In the genomic region with DNA sequence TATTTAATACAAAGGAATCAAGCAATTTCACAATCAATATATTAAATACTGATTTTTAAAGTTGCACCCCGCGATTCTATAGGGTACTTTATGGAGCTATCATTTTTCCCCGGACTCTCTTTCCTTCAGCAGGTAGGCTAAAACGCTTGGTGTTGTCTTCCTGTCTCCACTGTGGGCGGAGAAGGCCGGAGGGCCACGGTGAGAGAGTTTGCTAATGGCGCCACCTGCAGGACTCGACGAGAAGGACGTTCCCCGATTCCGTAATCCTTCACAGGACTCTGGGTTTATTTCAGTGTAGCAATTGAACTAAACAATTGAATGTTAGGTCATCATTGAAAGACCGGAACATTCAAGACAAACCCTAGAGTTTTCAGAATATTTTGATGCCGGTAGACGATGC, we compare ENCODE assay signal across 8 mouse cellular contexts. TPM values are rescaled to one million over a fixed set of nuclear protein-coding genes. Genes with fewer than 3 reads are reported as not detected.
DNase-seq lines count a peak whose midpoint lies in the region; ATAC-seq and TF ChIP-seq lines count a peak whose summit lies in the region.

No protein-coding gene starts in this region.

- no peak overlapping the region for H3K9ac ChIP-seq in liver, adult 2 months (ENCODE audit: low read depth, low read length)
- H3K9ac ChIP-seq in liver, embryonic 12.5 days: no peak overlapping the region
- no peak overlapping the region for H3K9ac ChIP-seq in liver, embryonic 13.5 days

- H3K4me2 ChIP-seq in liver, embryonic 12.5 days: no peak overlapping the region
- H3K4me2 ChIP-seq in liver, embryonic 13.5 days: no peak overlapping the region

- TF ChIP-seq POLR2A in liver, adult 2 months (IDR thresholded peaks at IDR 0.05; ENCODE audit: extremely low read depth, insufficient read depth, low read length): no peak

- no peaks in the 10 kb centered on the region for H3K9me3 ChIP-seq in liver, embryonic 12.5 days (replicated peaks)
- no peaks in the 10 kb centered on the region for H3K9me3 ChIP-seq in liver, embryonic 13.5 days (replicated peaks)

- 0 out of 2 replicates have a peak, but pooled peaks cover 1% of the 10 kb centered on the region for H3K4me1 ChIP-seq in liver, adult 2 months (ENCODE audit: control insufficient read depth, insufficient read depth, low read length)
- 0 out of 2 replicates have a peak, but pooled peaks cover 7% of the 10 kb centered on the region for H3K4me1 ChIP-seq in liver, embryonic 12.5 days
- peaks cover 8% of the 10 kb centered on the region for H3K4me1 ChIP-seq in liver, embryonic 13.5 days (replicated peaks)

- peak; percentile 94 for TF ChIP-seq CTCF in liver, adult 2 months (IDR thresholded peaks at IDR 0.05; ENCODE audit: low read depth, low read length)

- 4% methylated on average over 16 of the region's 16 CpGs for WGBS in liver, adult 2 months
- WGBS in liver, embryonic 12.5 days (ENCODE audit: insufficient replicate concordance): 2% methylated on average over 16 of the region's 16 CpGs
- 3% methylated on average over 16 of the region's 16 CpGs for WGBS in liver, embryonic 13.5 days (ENCODE audit: insufficient replicate concordance)

- H3K4me3 ChIP-seq in liver, adult 2 months (ENCODE audit: insufficient read depth, low read depth, low read length): no peak overlapping the region
- H3K4me3 ChIP-seq in liver, embryonic 12.5 days: no peak overlapping the region
- H3K4me3 ChIP-seq in liver, embryonic 13.5 days (replicated peaks): no peak overlapping the region

- H3K27me3 ChIP-seq in liver, adult 2 months (ENCODE audit: control insufficient read depth, insufficient read depth, low read length): peaks cover 14% of the 10 kb centered on the region; the same call in 1 of the 2 replicates
- peaks cover 96% of the 10 kb centered on the region for H3K27me3 ChIP-seq in liver, embryonic 12.5 days (replicated peaks)
- peaks cover 82% of the 10 kb centered on the region for H3K27me3 ChIP-seq in liver, embryonic 13.5 days

- no peaks in the 10 kb centered on the region for H3K79me2 ChIP-seq in liver, adult 2 months (ENCODE audit: control insufficient read depth, insufficient read depth, low read length)

- H3K36me3 ChIP-seq in liver, adult 2 months (ENCODE audit: control insufficient read depth, insufficient read depth, low read length): no peaks in the 10 kb centered on the region
- H3K36me3 ChIP-seq in liver, embryonic 12.5 days: no peaks in the 10 kb centered on the region
- no peaks in the 10 kb centered on the region for H3K36me3 ChIP-seq in liver, embryonic 13.5 days

- ATAC-seq in liver, embryonic 12.5 days: no peak
- no peak for ATAC-seq in liver, embryonic 13.5 days (ENCODE audit: low read depth)

- H3K27ac ChIP-seq in liver, adult 2 months (replicated peaks; ENCODE audit: insufficient read depth, low read depth, low read length): no peak overlapping the region
- H3K27ac ChIP-seq in liver, embryonic 12.5 days: no peak overlapping the region
- H3K27ac ChIP-seq in liver, embryonic 13.5 days: no peak overlapping the region

- peak; percentile 42 for DNase-seq in liver, adult 2 months (ENCODE audit: extremely low read depth, low read depth, low spot score)
- DNase-seq in cerebellum, adult 18-20 months: peak; percentile 79 to 88
- DNase-seq in gastrocnemius, postnatal 10 days: peak; percentile 83
- DNase-seq in induced T-regulatory cell, adult 2 months (ENCODE audit: low read depth): peak; percentile 54
- peak; percentile 25 for DNase-seq in liver, embryonic 13.5 days
- peak; percentile 16 to 33 for DNase-seq in natural killer cell, adult 2 months (ENCODE audit: low spot score in 2 of 2)
- peak; percentile 12 to 56 for DNase-seq in thymus, postnatal 10 days (ENCODE audit: low spot score in 2 of 2)

RNA-seq across cellular contexts. Expression of gene Gbx2, which starts 12.2 kb away (rescaled TPM):
- total RNA-seq in liver, adult 2 months (2014; rRNA removed): not detected in 2 replicates
- not detected in 2 replicates for polyA plus RNA-seq in liver, adult 2 months (2012; rRNA removed)
- 1.7 and 2.0 TPM in 2 replicates for polyA plus RNA-seq in liver, embryonic 12.5 days (2016; fragmentation: Nextera tagmentation; extraction: Ambion mirVana)
- not detected for total RNA-seq in gastrocnemius, postnatal 10 days (2021)
- polyA plus RNA-seq in liver, embryonic 13.5 days (2015; fragmentation: Nextera tagmentation; extraction: Ambion mirVana): 1.1 and 1.5 TPM in 2 replicates

Comparison
In these comparisons a context has a peak if more than half of its experiments do, and no peak if none do; other contexts are left out.
1. DNase-seq: peak in every context shown above with its lines; median percentile 84 in cerebellum, adult 18-20 months; 83 in gastrocnemius, postnatal 10 days; 54 in induced T-regulatory cell, adult 2 months; 42 in liver, adult 2 months; 34 in thymus, postnatal 10 days; 25 in liver, embryonic 13.5 days; 24 in natural killer cell, adult 2 months.